Mouse (Mus musculus) adrenal gland, postnatal 36 days (tissue): ENCODE measurements around the gene Itih3. TPM values are rescaled to one million over a fixed set of nuclear protein-coding genes. Genes with fewer than 3 reads are reported as not detected.

Experiments
- DNase-seq, 2 experiments: peaks; one replicate each; pipeline ENCODE4 v3.0.0; 2021; ENCODE audit warnings: mixed read lengths in 1 of 2
- total RNA-seq, 2 experiments: library from RNA; stranded (reverse); gene quantifications; 2 replicates each; pipeline ENCODE4 v1.2.3; 2021

Gene Itih3
- total RNA-seq, 2 experiments from 2014 or later: 0.16 to 2.0 TPM

- no peak for DNase-seq
These were observed 62.0 kb downstream of the Itih3 start for GRCm38 (mm10) chr14:30861421-30862125.

Other genes starting within 250 kb of the Itih3 start
- gene Sfmbt1, start 208.9 kb downstream of the Itih3 start, total RNA-seq: 10 to 100 TPM; 27.8 to 29.2 TPM
- 10 to 100 TPM; 16.9 to 26.3 TPM for gene Tmem110, start 98.2 kb downstream of the Itih3 start, total RNA-seq
- gene Mustn1, start 44.6 kb downstream of the Itih3 start, total RNA-seq: 1 to 10 TPM; 2.2 to 4.7 TPM
- 1 to 10 TPM; 4.5 to 5.3 TPM for gene Itih4, start 37.3 kb downstream of the Itih3 start, total RNA-seq
- gene Itih1, start 19.5 kb upstream of the Itih3 start, total RNA-seq: under 1 TPM in 1 of 2 experiments, not detected in 1; 0.36 TPM
- 10 to 100 TPM; 11.2 to 12.6 TPM for gene Nek4, start 27.6 kb upstream of the Itih3 start, total RNA-seq
- gene Glt8d1, start 77.6 kb upstream of the Itih3 start, total RNA-seq: 10 to 100 TPM; 45.8 to 49.2 TPM
- gene Spcs1, start 77.9 kb upstream of the Itih3 start, total RNA-seq: 100 to 1,000 TPM; 240 to 257 TPM
- 10 to 100 TPM; 56.9 to 57.6 TPM for gene Pbrm1, start 95.4 kb upstream of the Itih3 start, total RNA-seq
- 100 to 1,000 TPM in 1 of 2 experiments, 10 to 100 TPM in 1; 70.5 to 126 TPM for gene Gnl3, start 95.4 kb upstream of the Itih3 start, total RNA-seq
- gene Smim4, start 205.2 kb upstream of the Itih3 start, total RNA-seq: 10 to 100 TPM; 50.5 to 85.0 TPM
- gene Nt5dc2, start 207.3 kb upstream of the Itih3 start, total RNA-seq: 10 to 100 TPM; 24.0 to 29.3 TPM
- gene Stab1, start 244.9 kb upstream of the Itih3 start, total RNA-seq: 10 to 100 TPM; 61.7 to 88.5 TPM